Mouse (Mus musculus) megakaryocyte, embryonic 14.5 days (primary cell): ENCODE data around the gene Gm960.

Source experiments
- FLI1 ChIP-seq: IDR thresholded peaks from 2 replicates; pipeline ENCODE4 v1.6.1; 2012; ENCODE audit warnings: low read length, inconsistent platforms, mixed read lengths
- GATA1 ChIP-seq: IDR thresholded peaks from 3 replicates; pipeline ENCODE4 v1.6.1; 2012; ENCODE audit warnings: mixed read lengths, low read length, inconsistent platforms, borderline replicate concordance

DNA sequence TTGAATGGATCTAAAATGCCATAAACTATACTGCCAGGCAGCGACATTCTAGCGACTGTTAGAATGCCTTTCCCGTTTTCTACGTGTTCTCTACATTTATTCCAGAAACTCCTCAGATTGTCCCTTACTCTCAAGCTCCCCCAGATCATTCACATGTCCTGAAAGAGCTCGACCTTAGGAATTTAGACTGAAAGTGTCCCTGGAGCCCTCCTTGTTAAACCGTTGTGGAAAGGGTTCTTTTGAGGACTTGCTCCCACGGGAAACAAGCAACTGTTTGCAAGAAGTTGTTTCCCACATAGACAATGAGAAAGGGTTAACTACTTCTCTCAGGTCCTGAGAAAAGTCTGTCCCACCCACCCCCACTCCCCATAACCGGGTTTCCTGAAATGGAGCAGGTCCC lies 2.2 kb upstream of the Gm960 start:
- no peak for TF ChIP-seq GATA1
- no peak for TF ChIP-seq FLI1
